Mouse (Mus musculus) T-cell, adult 2 months (primary cell): Measurements from ENCODE around the gene Arih2.
"Not testable (repeated sequence)": the region's sequence is repeated elsewhere in the genome, so short reads cannot be mapped to it uniquely, and the experiment has no call there.

Experiments
- DNase-seq: peaks from one replicate; pipeline ENCODE4 v3.0.0; 2022; ENCODE audit warnings: low spot score

Arih2 gene

DNA sequence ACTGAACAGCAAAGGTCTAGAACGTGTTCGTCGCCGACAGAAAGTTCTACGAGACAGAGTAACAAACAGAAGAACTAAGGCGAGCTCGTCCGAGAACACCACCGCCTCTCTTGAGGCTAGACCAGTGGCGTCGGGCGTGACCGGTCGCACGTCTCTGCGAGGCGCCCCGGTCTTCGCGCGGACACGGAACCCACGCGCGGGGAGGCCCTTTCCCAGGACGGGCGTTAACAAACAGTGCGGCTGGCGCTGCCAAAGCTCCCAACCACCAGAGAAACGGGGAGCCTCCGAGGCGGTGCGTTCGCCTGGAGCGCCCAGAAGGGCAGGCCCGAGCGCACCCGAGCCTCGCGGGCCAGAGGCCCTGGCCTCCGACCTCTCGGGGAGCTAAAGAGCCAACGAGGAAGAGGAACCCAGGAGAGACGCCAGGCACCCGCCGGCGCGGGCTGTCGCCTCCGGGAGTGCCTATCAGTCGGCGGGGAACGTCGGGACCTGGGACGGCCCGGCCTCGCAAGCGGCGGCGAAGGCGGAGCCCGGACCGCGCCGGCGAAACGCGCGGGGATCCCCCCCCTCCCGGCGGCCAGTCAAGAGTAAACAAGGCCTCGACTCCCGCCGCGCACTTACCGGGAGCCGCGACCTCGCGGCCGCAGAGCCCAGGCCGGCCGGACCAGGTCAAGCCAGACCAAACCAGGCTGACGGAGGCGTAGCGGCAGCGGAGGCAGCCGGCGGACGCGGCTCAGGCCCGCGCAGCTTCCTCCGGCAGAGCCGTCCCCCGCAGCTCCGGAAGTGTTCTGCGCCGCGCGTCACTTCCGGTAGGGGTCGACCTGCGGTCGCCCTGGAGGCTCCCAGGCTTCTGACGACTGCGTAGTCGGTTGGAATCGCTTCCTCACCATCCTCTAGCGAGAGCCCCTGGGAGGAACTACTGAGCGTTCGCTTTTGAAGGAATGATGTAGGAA, at the start of gene Arih2:
Gene Arih2, minus strand, starts transcription at position 776 of the 950 bp plus-strand sequence.
- peak; percentile 94 for DNase-seq

DNA sequence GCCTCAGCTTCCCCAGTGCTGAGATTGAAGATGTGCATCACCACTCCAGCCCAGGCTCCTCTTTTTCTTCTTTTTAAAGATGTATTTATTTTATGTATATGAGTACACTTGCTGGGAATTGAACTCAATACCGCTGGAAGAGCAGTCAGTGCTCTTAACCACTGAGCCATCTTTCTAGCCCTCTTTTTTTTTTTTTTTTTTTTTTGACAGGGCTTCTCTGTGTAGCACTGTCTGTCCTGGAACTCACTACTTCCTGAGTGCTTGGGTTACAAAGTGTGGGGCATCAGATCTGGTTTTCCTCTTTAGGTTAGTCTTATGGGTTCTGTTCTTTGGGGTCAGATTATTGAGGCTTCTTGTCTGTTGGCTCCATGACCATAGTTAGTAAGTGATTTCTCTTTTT, 45.3 kb upstream of the Arih2 start:
- no peak for DNase-seq

DNA sequence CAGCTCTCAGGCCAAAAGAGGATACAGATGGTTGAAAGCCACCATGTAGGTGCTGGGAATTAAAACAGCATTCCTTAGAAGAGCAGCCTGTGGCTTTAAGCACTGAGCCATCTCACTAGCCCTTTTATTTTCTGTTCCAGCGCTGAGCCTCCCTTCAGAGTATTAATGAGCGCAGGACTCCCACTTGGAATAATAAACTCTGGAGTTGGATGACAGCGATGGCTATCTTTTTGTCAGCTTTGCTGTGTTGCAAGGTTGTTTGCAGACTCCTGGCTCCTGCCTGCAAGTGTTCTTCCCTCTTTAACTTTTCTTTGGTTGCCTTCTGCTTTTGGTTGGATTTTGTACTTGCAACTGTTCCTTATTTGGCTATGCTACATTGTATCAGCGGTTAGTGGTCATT, 44.8 kb upstream of the Arih2 start:
- DNase-seq, result no peak

DNA sequence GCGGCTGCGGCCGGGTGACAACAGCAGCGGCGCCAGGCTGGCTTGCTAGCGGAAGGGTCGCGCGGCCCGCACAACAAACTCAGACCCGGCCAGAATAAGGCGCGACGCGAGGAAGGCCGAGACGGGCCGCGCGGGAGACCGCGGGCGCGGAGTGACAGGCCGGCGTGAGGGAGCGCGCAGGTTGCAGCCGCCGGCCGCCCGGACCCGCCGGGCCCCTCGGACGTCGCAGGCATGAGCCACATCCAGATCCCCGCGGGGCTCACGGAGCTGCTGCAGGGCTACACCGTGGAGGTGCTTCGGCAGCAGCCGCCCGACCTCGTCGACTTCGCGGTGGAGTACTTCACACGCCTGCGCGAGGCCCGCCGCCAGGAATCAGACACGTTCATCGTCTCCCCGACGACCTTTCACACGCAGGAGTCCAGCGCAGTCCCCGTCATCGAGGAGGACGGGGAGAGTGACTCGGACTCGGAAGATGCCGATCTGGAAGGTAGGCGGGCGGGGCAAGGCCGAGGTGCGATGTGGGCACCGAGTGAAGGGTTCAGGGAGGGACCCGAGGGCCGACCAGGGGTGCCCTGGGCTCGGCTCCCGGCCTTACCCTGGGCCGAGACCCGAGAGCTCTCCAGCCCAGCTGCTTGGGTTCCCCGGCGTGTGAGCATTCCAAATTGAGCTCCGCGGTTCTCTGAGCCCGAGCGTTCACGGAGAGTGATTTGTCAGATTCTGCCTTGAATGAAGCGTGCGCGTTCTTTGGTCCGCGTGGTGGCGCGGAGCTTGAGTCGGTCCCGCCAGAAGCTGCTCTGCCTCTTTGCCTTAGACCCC, 43.2 kb upstream of the Arih2 start:
- DNase-seq, result peak; percentile 55

DNA sequence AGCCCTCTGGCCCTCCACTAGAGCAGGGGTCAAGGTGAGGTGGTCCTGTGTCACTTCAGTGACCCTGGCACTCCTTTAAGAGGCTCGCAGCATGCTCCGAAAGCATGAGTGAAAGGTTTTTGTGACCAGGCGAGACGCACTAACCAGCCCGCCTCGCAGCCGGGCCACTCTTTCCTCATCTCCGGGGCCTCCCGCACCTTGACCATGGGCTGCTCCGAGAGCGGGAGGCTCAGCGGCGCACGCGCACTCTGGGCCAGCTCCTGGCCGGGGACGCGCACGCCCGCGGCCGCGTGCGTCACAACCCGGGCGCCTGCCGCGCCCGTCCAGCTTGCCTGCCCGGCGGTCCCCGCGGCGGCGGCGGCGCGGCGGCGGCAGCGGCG, 42.6 kb upstream of the Arih2 start:
- peak; percentile 54 for DNase-seq

DNA sequence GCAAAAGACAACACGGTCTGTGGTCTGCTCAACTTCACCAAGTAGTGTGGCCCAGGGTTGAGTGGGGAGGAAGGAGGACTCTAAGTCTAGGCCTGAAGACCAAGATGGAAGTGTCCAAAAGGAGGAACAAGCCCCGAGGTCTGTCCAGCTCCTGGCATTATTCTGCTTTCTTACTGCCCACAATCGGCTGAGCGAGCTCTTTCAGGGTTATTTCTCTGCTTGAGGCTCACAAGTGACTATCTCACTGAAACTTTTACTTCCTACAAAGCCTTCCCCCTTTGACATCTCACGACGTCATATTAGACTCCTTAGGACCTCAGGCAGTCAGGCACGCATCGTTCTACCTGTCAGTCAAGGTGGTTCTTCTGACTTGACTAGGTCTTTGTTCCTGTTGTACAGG, 42.2 kb upstream of the Arih2 start:
- peak; percentile 18 for DNase-seq

DNA sequence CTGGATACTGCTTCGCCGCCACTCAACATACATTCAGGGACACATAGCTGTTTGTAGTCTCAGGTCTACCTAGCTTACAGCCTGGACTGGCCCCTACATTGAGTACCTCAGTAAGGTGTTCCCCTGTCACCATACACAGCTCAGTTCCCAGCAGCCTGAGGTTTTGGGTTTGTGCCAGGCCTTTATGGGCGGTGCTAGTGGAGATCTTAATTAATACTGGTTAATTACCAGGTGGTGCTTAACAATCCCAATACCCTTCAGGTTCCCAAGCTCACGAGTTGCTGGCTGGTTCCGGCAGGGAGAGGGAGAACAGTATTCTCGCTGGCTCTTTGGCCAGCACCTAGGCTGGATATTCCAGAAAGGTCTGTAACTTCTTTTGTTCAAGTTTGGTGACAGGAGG, 41.7 kb upstream of the Arih2 start:
- no peak for DNase-seq

DNA sequence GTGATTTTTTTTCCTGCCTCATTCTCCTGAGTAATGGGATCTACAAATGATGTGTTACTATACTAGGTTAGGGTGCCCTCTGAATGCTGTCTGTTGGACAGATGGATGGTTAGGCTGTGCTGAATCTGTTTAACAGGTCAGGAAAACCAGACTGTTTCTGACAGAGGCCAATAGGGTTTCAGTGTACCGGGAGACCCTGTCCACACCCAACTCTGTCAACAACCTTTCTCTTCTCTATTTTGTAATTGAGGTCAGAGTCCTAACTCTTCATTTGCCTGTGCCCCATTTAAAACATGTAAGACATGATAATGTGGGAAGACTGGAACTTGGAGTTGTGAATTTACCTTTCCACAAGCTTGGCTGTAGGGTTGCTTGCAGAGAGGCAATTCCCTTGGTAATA, 40.8 kb upstream of the Arih2 start:
- DNase-seq, result no peak

DNA sequence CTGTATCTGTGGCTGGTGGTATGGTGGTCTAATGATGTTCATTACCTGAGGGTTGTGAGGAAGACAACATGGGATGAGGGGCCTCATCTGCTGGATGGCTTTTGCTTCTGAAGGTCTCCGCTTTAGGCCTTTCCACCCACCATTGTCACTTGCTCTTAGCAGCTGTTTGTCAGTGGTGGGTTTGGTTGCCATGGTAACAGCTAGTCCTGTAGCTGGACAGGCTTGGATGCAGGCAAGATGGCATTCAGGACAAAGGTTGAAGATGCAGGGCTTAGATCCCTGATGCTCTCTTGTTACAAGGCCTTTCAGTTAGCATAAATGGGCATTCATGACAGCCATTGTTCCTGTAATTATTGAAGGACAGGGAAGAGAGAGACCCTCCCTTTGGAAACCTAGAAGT, 39.9 kb upstream of the Arih2 start, which contains the start of gene Prkar2a:
Gene Prkar2a, plus strand, starts transcription at position 209 of the 400 bp plus-strand sequence.
- DNase-seq, result no peak

DNA sequence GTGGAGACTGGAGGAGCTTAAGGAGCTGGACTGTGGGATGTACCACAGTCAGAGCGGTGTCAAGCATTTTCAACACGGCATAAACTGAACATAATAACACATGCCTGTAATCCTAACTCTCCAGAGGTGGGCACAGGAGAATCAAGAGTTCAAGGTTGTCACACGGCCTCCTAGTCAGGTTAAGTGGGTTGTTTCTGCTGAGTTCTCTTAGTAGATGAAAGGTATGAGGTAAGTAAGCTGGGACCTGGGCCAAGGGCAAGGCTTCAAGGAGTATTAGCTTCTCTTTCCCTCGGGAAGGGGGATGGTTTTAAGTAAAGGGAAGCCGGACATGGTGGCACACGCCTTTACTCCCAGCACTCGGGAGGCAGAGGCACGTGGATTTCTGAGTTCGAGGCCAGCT, 39.3 kb upstream of the Arih2 start:
- no peak for DNase-seq

DNA sequence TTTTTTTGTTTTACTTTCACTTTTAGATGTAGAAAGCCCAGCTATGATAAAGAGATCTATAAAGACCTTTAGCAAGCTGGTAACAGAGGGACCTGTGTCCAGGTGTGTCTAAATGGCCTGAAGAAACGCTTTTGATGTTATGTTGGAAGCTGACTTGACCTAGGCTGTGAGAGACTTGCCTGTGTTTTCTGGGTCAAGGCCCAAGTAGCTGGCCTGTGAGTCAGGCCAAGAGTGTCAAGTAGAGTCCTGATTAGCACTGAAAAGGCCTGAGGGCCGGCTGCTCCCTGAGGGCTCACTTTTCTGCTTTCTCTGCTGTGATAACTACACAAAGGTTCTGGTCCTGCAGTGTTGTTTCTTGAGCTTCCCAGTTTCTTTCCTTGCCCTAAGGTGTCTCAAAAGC, 38.5 kb upstream of the Arih2 start:
- no peak for DNase-seq

DNA sequence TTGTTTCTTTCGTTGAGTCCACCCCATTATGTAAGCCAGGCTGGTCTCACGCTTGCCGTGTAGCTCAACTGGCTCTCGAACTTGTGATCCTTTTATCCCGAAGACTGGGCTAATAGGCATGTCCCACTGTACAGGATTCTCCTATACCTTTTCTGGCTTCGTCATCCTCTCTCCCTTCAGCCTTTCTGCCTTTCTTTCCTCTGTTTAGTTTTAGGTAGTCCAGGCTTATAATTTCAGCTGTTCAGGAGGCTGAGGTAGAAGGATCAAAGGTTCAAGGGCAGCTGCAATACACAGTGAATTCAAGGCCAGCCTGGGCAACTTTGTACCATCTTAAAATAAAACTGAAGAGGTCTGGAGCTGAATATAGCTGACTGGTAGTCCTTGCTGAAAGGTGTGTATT, 38.0 kb upstream of the Arih2 start:
- DNase-seq, result no peak

DNA sequence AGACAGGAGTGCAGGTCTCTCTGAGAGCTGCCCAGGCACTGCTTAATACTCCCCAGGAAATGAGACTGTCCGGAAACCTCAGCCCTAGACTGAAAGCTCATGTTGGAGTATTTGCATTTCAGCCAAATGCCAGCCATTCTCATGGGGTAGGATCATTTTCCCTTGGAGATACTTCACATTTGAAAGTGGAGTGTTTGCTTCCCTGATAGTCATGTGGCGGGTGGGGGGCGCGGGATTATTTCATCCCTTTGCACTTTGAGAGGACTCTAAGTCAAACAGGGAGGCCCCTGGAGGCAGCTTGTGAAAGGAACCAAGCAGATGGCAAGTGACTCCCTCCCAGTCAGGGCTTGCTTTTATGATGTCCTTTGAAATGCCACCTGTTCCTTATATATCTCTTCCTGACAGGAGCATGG, 37.3 kb upstream of the Arih2 start:
- no peak for DNase-seq

DNA sequence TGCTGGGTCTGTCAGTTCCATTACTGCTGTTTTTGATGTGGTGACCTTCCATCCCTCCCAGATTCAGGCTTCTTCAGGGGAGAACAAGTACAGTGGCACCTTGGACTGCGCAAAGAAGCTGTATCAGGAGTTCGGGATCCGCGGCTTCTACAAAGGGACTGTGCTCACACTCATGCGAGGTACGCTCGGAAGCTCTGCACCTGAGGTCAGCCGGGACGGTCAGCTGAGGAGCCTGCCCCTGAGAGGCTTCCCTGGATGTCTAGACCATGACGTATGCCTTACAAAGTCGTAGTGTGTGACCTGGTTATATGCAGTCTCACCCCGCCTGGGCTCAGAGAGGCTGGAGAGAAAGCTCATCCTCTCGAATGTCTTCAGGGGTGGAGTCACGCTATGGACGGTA, 30.8 kb upstream of the Arih2 start:
- DNase-seq, result no peak

DNA sequence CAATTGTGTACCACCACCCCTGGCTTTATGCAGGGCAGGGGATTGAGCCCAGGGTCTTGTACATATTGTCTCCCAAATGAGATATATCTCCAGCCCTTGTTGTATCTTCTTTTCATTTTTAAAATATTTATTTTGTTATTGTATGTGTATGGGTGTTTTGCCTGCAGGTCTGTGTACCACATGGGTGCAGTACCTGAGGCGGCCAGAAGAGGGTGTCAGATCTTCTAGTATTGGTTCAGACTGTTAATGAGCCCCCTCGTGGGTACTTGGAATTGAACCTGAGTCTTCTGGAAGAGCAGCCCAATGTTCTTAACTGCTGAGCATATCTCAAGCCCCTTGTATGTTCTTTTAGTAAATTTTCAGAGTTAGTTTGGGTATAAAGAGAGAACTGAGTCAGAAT, 24.0 kb upstream of the Arih2 start:
- DNase-seq, result peak; percentile 30

DNA sequence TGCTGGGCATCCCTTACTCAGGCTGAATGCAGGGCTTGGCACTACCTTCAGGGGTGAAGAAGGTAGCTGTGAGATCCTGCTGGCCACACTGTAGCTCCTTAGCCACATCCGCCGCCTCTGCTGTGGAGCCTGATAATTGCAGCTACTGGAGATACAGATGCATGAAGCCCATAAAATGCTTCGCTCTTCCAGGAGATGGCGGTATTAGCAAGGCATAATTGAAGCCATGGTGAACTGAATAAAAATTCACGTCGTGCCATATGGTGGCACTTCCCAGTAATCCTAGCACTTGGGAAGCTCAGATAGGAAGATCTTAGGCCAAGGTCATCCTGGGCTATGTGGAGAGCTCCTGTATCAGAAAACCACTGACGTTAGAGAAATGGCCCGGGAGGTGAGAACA, 20.7 kb upstream of the Arih2 start:
- no peak for DNase-seq

DNA sequence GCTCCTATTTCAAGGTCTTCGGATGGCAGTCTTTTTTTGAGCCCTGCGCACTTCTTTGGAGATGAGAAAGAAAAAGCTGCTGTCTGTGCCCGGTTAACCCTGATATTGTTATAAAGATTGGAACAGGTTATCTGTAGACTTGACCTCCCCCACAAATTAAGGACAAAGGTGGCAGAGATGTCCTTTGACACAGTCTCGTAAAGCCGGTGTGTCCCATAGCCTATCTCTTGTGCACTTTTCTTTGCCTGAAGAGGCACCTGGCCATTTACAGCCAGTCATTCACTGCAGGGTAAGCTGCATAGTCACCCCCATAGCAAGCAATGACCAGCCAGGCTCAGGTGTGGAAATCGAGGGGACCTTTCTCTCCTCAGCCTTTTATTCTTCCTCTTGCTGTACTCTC, 13.5 kb upstream of the Arih2 start:
- no peak for DNase-seq

DNA sequence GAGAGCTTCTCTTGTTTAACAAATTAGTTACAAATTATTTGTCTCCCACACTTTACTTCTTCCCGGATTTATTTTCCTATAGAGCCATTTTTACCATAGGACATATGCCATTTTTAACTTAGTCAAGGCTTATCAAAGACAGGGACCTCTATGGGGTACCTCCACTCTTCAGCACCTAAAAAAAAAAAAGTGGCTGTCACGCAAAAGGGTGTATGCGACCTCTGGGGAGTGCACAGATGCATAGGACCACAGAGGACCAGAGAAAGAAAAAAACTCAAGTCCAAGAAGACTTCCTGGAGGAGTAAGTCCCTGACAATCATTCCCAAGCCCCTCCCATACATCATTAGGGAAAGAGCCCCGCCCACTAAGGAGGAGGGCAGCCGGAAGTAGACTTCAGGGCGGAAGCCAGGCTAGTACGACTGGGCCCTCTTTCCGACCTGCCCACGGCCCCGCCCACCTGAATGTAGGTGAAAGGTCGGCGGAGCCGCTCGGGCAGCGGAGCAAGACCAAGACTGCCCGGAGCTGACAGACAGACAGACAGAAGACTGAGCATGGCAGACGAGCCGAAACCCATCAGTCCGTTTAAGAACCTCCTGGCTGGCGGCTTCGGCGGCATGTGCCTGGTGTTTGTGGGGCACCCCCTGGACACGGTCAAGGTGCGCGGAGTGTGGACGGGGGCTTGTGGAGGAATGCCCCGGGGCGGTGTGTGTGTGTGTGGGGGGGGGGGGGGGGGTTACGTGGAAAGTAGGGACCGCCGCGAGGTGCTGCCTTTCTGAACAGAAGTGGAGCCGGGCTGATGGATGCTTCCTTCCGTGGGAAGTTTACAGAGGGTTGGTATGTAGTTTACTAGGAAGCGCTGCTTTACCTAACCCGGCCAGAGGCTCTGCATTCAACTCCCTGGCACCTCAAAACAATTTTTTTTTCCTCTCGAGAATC, 12.8 kb upstream of the Arih2 start, which contains the start of gene Slc25a20:
Gene Slc25a20, plus strand, starts transcription at position 412 of the 936 bp plus-strand sequence.
- peak; percentile 68 for DNase-seq

DNA sequence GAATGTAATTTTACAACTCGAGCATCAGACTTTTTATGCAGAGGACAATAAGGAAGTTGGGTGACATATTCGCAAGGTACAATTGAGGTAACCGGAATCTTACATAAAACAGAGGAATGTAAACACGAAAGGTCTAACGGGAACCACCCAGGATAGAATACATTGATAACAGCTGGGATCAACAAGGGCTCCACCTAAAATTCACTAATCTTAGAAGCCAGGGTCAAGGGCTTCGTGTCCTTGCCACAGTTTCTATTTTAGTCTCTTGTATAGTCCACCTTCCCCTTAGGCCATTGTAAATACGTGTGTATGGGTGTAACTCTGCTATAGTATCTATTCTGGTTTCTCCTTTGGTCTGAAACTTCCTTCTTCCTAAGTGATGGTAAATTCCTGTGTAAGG, 6.7 kb upstream of the Arih2 start:
- not testable (repeated sequence) for DNase-seq

DNA sequence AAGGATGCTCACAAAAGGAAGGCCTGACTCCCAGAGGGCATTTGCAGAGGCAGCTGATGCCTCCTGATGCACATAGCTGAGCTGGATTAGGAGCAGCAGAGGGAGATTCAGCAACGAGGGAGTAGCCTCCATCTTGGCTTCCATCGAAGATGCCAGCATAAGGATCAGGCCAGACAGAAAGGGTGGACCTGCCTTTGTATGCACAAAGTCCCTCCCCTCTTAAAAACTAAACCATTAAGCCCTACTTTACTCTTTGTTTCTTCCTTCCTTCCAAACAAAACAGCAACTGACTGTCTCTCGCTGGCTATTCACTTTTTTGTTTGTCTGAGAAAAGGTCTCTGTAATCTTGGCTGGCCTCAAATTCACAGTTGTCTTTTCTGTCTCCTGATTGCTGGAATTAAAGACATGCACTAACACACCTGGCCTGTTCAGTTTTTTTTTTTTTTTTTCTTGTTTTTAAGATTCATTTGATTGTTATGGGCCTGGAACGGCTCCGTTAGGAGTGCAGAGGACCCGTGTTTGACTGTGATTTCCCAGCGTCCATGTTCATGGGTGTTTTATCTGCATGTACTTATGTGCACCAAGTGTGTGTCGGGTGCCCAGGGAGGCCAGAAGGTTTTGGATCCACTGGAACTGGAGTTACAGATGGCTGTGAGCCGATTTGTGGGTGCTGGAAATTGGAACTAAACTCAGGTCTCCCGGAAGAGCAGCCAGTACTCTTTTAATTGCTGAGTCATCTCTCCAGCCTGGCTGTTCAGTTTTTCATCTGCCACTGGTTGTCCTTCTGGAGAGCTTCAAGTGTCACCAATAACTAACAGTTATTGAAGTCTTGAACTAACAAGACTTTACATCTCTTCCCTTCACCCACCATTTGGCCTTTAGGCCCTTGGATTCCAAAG, 5.6 kb upstream of the Arih2 start:
- no peak for DNase-seq
